Mouse (Mus musculus): Measurements from ENCODE around the gene Gm10840. TPM values are rescaled to one million over a fixed set of nuclear protein-coding genes. Genes with fewer than 3 reads are reported as not detected.

Gene Gm10840
- total and polyA plus RNA-seq, 3 experiments, result not detected

DNA sequence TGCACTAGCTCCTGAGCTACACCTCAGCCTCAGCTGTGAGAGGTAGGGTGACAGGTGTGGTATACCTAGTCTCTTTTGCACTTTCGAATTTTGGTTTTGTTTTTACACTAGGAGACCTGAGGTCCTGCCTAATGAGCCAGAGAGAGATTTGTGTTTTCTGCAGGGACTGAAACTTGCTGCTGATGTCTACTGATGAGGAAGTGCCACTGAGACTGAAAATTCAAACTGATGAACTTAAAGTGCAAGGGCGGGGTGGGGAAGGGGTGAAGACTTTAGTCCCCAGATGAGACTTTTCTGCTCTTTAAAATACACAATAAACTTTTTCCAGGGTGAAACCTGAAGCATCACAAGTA is 19.8 kb downstream of the Gm10840 start:
- in situ Hi-C loops (cut with MboI; ENCODE audit: low pct_ligation_motif_present, low pct_unique_long_range_greater_than_20kb, low sequenced_read_pairs), result no loop called here
- Histone ChIP-seq H3K4me3 (replicated peaks in 1 of 3; ENCODE audit: low read depth in 2 of 3, low read length in 2 of 3, poor library complexity in 1 of 3) (peak overlapping the region in 1 of 3 experiments; percentile 8), H3K9ac (ENCODE audit: insufficient read depth, low read depth) (peak overlapping the region; percentile 67), H3K27me3 (replicated peaks) (no peaks in the 10 kb centered on the region), H3K36me3 (replicated peaks in 1 of 2; ENCODE audit: control insufficient read depth in 1 of 2, insufficient read depth in 1 of 2, low read length in 1 of 2) (peaks cover 9 to 43% of the 10 kb centered on the region in 2 experiments), H3K27ac (ENCODE audit: insufficient read depth, low read depth) (peak overlapping the region; percentile 91), H3K4me2 (ENCODE audit: insufficient read depth, low read depth, poor library complexity, severe bottlenecking) (peak overlapping the region; percentile 83), H3K9me3 (replicated peaks; ENCODE audit: low read length) (no peaks in the 10 kb centered on the region), H3K4me1 (ENCODE audit: control insufficient read depth in 1 of 2, insufficient read depth in 2 of 2) (peaks cover 19 to 32% of the 10 kb centered on the region in 2 experiments), H3K79me2 (replicated peaks; ENCODE audit: control insufficient read depth, extremely low read depth, insufficient read depth, poor library complexity, severe bottlenecking) (no peaks in the 10 kb centered on the region)
- dilution Hi-C loops (cut with MboI; ENCODE audit: extremely low pct_ligation_motif_present, extremely low pct_unique_long_range_greater_than_20kb, low sequenced_read_pairs), result no loop called here
- TF ChIP-seq TBP (conservative IDR thresholded peaks at IDR 0.05; ENCODE audit: low read depth, low read length) (0 out of 2 replicates have a peak, but pooled peaks have one; percentile 53), CHD1 (IDR thresholded peaks at IDR 0.05; ENCODE audit: low read depth, low read length) (peak; percentile 80; the same call in 1 of the 2 replicates), TCF12 (IDR thresholded peaks at IDR 0.05; ENCODE audit: low read depth, low read length) (peak; percentile 83), RAD21 (IDR thresholded peaks at IDR 0.05; ENCODE audit: low read depth, low read length) (no peak; the same call in 1 of the 2 replicates), MYC (IDR thresholded peaks at IDR 0.05; ENCODE audit: low read depth, low read length) (peak; percentile 84), JUN (IDR thresholded peaks at IDR 0.05; ENCODE audit: insufficient read depth, low read depth, low read length) (no peak), GABPA (IDR thresholded peaks at IDR 0.05; ENCODE audit: insufficient replicate concordance, low read depth, low read length) (no peak), PAX5 (IDR thresholded peaks at IDR 0.05; ENCODE audit: low read length) (no peak), ELF1 (IDR thresholded peaks at IDR 0.05; ENCODE audit: low read depth, low read length) (peak; percentile 88), NELFE (IDR thresholded peaks at IDR 0.05; ENCODE audit: low read depth, low read length) (peak; percentile 70; the same call in 1 of the 2 replicates), MAZ (IDR thresholded peaks at IDR 0.05; ENCODE audit: low read depth, low read length) (0 out of 2 replicates have a peak, but pooled peaks have one; percentile 62), USF2 (conservative IDR thresholded peaks at IDR 0.05; ENCODE audit: low read depth, low read length) (no peak), RCOR1 (conservative IDR thresholded peaks at IDR 0.05; ENCODE audit: low read depth, low read length) (peak; percentile 55; the same call in 1 of the 2 replicates), USF1 (IDR thresholded peaks at IDR 0.05; ENCODE audit: low read depth, low read length) (no peak), SMC3 (IDR thresholded peaks at IDR 0.05; ENCODE audit: low read depth, low read length) (no peak), MXI1 (IDR thresholded peaks at IDR 0.05; ENCODE audit: low read depth, low read length) (peak; percentile 82; the same call in 1 of the 2 replicates), CTCF (conservative IDR thresholded peaks at IDR 0.05 in 1 of 2, IDR thresholded peaks at IDR 0.05 in 1 of 2; ENCODE audit: low read depth in 2 of 2, low read length in 2 of 2) (no peak), HCFC1 (IDR thresholded peaks at IDR 0.05; ENCODE audit: low read depth, low read length) (peak; percentile 45), NRF1 (IDR thresholded peaks at IDR 0.05; ENCODE audit: low read depth, low read length) (no peak), KAT2A (IDR thresholded peaks at IDR 0.05; ENCODE audit: insufficient replicate concordance, low read length) (no peak), ETS1 (conservative IDR thresholded peaks at IDR 0.05; ENCODE audit: low read depth, low read length) (peak; percentile 78), SIN3A (IDR thresholded peaks at IDR 0.05; ENCODE audit: low read length) (peak; percentile 90), UBTF (IDR thresholded peaks at IDR 0.05; ENCODE audit: low read depth, low read length) (no peak), MEF2A (IDR thresholded peaks at IDR 0.05; ENCODE audit: borderline replicate concordance, low read depth, low read length) (0 out of 2 replicates have a peak, but pooled peaks have one; percentile 8), MAX (IDR thresholded peaks at IDR 0.05; ENCODE audit: low read length) (peak; percentile 10), POLR2AphosphoS2 (IDR thresholded peaks at IDR 0.05; ENCODE audit: low read depth, low read length) (no peak), BHLHE40 (IDR thresholded peaks at IDR 0.05; ENCODE audit: low read depth, low read length) (peak; percentile 73), ZMIZ1 (IDR thresholded peaks at IDR 0.05; ENCODE audit: low read depth, low read length) (peak; percentile 43; the same call in 1 of the 2 replicates), IRF4 (IDR thresholded peaks at IDR 0.05; ENCODE audit: low read depth, low read length) (peak; percentile 89), JUND (conservative IDR thresholded peaks at IDR 0.05; ENCODE audit: low read depth, low read length) (0 out of 2 replicates have a peak, but pooled peaks have one; percentile 17), EP300 (IDR thresholded peaks at IDR 0.05; ENCODE audit: low read length) (peak; percentile 86), E2F4 (IDR thresholded peaks at IDR 0.05; ENCODE audit: insufficient replicate concordance, low read depth, low read length) (no peak), ZNF384 (IDR thresholded peaks at IDR 0.05; ENCODE audit: low read depth, low read length) (peak; percentile 22; the same call in 1 of the 2 replicates), CHD2 (IDR thresholded peaks at IDR 0.05; ENCODE audit: low read length) (peak; percentile 10; the same call in 1 of the 2 replicates), ZKSCAN1 (IDR thresholded peaks at IDR 0.05; ENCODE audit: borderline replicate concordance, low read depth, low read length) (no peak), ZC3H11A (IDR thresholded peaks at IDR 0.05; ENCODE audit: low read depth, low read length) (no peak), POLR2A (IDR thresholded peaks at IDR 0.05; ENCODE audit: low read depth, low read length) (no peak; the same call in none of the 2 replicates), MAFK (IDR thresholded peaks at IDR 0.05; ENCODE audit: insufficient replicate concordance, low read length) (no peak)
- peak; percentile 76 for DNase-seq (ENCODE audit: extremely low read depth)
